Mouse (Mus musculus) liver, embryonic 13.5 days (tissue): Measurements from ENCODE around the gene Papln. TPM values are rescaled to one million over a fixed set of nuclear protein-coding genes. Genes with fewer than 3 reads are reported as not detected.

Experiments used
- ATAC-seq: fragments of 200-750 bp; cut with Nextera tagmentation; 2 replicates; pipeline ENCODE4 v1.8.0; 2017; ENCODE audit warnings: low read depth, mild to moderate bottlenecking, moderate number of reproducible peaks, moderate library complexity
- DNase-seq: peaks from one replicate; pipeline ENCODE4 v3.0.0; 2022
- H3K27ac ChIP-seq: fragments of 300-500 bp; sonication (generic); 2 replicates; pipeline ENCODE4 v1.5.1; 2015; ENCODE audit warnings: moderate library complexity, mild to moderate bottlenecking, inconsistent platforms
- H3K27me3 ChIP-seq: fragments of 300-500 bp; sonication (generic); 2 replicates; pipeline ENCODE4 v1.6.1; 2015; ENCODE audit warnings: mild to moderate bottlenecking, inconsistent platforms
- H3K36me3 ChIP-seq: fragments of 300-500 bp; sonication (generic); 2 replicates; pipeline ENCODE4 v1.6.1; 2015; ENCODE audit warnings: mild to moderate bottlenecking, inconsistent platforms
- H3K4me1 ChIP-seq: fragments of 300-500 bp; sonication (generic); replicated peaks from 2 replicates; pipeline ENCODE4 v1.6.1; 2015; ENCODE audit warnings: inconsistent platforms
- H3K4me2 ChIP-seq: fragments of 300-500 bp; sonication (generic); 2 replicates; pipeline ENCODE4 v1.6.1; 2015; ENCODE audit warnings: inconsistent platforms, mild to moderate bottlenecking, moderate library complexity
- H3K4me3 ChIP-seq: fragments of 300-500 bp; sonication (generic); replicated peaks from 2 replicates; pipeline ENCODE4 v1.5.1; 2015; ENCODE audit warnings: mild to moderate bottlenecking, inconsistent platforms
- H3K9ac ChIP-seq: fragments of 300-500 bp; sonication (generic); 2 replicates; pipeline ENCODE4 v1.6.1; 2015; ENCODE audit warnings: mild to moderate bottlenecking, inconsistent platforms
- H3K9me3 ChIP-seq: fragments of 300-500 bp; sonication (generic); replicated peaks from 2 replicates; pipeline ENCODE4 v1.6.1; 2016; ENCODE audit warnings: inconsistent platforms
- WGBS: fragments of 180-500 bp; shearing (Covaris S2); methylation state at CpG from one replicate; pipeline ENCODE4 v1.1.7; 2015; ENCODE audit not compliant: insufficient replicate concordance; 5-methylcytosine and 5-hydroxymethylcytosine counted together
- polyA plus RNA-seq: library from polyadenylated mRNA; unstranded; fragments of >200 nt; fragmentation: Nextera tagmentation; extraction: Ambion mirVana; gene quantifications from 2 replicates; pipeline ENCODE4 v1.2.1, GENCODE M21; 2015

Papln gene
- polyA plus RNA-seq, 1 experiment from 2014 or later, result 0.60 TPM

DNA sequence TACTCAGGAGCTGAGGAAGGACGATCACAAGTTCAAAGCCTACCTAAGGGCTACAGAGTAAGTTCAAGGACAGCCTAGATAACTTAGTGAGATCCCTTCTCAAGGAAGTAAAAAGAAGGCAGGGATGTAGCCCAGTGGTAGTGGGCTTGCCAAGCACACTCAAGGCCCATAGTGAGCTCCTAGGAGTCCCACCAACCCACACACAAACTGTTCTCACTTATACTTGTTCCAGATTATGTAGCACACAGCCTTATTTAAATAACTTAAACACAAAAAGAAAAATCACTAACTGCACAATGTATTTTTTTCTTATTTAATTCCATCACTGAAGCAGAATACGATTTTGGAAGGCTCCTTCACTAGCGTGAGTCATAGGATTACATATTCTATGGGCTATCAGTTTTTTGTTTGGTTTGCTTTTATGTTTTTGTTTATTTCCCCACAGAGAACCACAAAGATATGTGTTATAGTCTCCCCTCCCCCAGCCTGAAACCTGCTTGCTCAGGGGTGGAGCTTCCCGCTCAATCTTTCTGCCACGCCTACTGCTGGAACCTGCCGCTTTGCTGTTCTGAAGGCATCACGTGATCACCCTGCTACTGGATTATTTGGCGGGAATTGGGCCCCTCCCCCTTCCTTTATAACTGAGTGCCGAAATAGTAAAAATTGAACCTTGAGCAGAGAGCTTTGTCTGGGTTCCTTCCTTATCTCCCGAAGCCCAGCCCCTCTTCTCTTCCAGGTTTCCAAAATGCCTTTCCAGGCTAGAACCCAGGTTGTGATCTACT lies 78.2 kb downstream of the Papln start:
- peak; percentile 2 for DNase-seq
- no peak for ATAC-seq
- Histone ChIP-seq H3K4me3 (no peak overlapping the region), H3K36me3 (peaks cover 20% of the 10 kb centered on the region), H3K9ac (no peak overlapping the region), H3K4me2 (no peak overlapping the region), H3K4me1 (0 out of 2 replicates have a peak, but pooled peaks cover 2% of the 10 kb centered on the region), H3K27me3 (no peaks in the 10 kb centered on the region), H3K9me3 (no peaks in the 10 kb centered on the region), H3K27ac (no peak overlapping the region)
- WGBS, result 72% methylated on average over 10 of the region's 10 CpGs

Other genes starting within 250 kb of the Papln start
- 14.7 and 16.0 TPM in 2 replicates for gene Dcaf4, start 243.2 kb upstream of the Papln start, polyA plus RNA-seq
- gene Zfyve1, start 166.4 kb upstream of the Papln start, polyA plus RNA-seq, result 5.0 and 5.9 TPM in 2 replicates
- gene Rbm25, start 132.4 kb upstream of the Papln start, polyA plus RNA-seq, result 121 and 133 TPM in 2 replicates
- 23.1 and 28.9 TPM in 2 replicates for gene Psen1, start 75.5 kb upstream of the Papln start, polyA plus RNA-seq
- 11.8 and 16.3 TPM in 2 replicates for gene Numb, start 158.3 kb downstream of the Papln start, polyA plus RNA-seq
- gene Riox1, start 187.0 kb downstream of the Papln start, polyA plus RNA-seq, result 9.3 and 9.8 TPM in 2 replicates
- gene Heatr4, start 221.2 kb downstream of the Papln start, polyA plus RNA-seq, result not detected in 2 replicates
- 14.7 and 16.1 TPM in 2 replicates for gene Acot2, start 224.2 kb downstream of the Papln start, polyA plus RNA-seq
- gene Acot1, start 245.9 kb downstream of the Papln start, polyA plus RNA-seq, result 28.2 and 34.7 TPM in 2 replicates